Mouse (Mus musculus) urinary bladder, postnatal 10 days (tissue): ENCODE results near the gene Gm12888.
"Not testable (repeated sequence)": the region's sequence is repeated elsewhere in the genome, so short reads cannot be mapped to it uniquely, and the experiment has no call there.

Source experiments
- DNase-seq: peaks from one replicate; pipeline ENCODE4 v3.0.0; 2022; ENCODE audit warnings: low spot score

Gene Gm12888

GRCm38 (mm10) chr4:121324817-121325216 is at the start of gene Gm12888:
Gene Gm12888 (minus strand): TSS chr4:121324917.
- not testable (repeated sequence) for DNase-seq
